Mouse (Mus musculus) G1E (cell line): Measurements from ENCODE around the gene Rhobtb1.

Experiments used
- CTCF ChIP-seq: IDR thresholded peaks from 2 replicates; pipeline ENCODE4 v1.5.1; 2012; ENCODE audit warnings: low read depth, low read length, inconsistent platforms, mixed read lengths
- GATA1 ChIP-seq: IDR thresholded peaks from 2 replicates; pipeline ENCODE4 v1.6.1; 2012; ENCODE audit warnings: borderline replicate concordance, low read length, inconsistent platforms, mixed read lengths
- GATA2 ChIP-seq: IDR thresholded peaks from 2 replicates; pipeline ENCODE4 v1.6.1; 2012; ENCODE audit warnings: low read depth, low read length, inconsistent platforms, borderline replicate concordance
- POLR2AphosphoS5 ChIP-seq: IDR thresholded peaks from 2 replicates; pipeline ENCODE4 v1.6.1; 2012; ENCODE audit warnings: low read depth, low read length, inconsistent platforms; ENCODE audit not compliant: insufficient replicate concordance
- TAL1 ChIP-seq: conservative IDR thresholded peaks from 2 replicates; pipeline ENCODE4 v1.6.1; 2012; ENCODE audit warnings: low read depth, low read length, inconsistent platforms, mixed read lengths

GRCm38 (mm10) chr10:69217127-69217690, 66.0 kb downstream of the Rhobtb1 start:
- TF ChIP-seq POLR2AphosphoS5 (no peak), CTCF (no peak), GATA1 (no peak), TAL1 (no peak), GATA2 (no peak)
